Mouse (Mus musculus): ENCODE results near the gene Akap6.

GRCm38 (mm10) chr12:52849297-52849696 lies 150.1 kb downstream of the Akap6 start:
- TF ChIP-seq JUND (conservative IDR thresholded peaks at IDR 0.05; ENCODE audit: low read depth, low read length), result no peak
- no peak for TF ChIP-seq ZNF384 (IDR thresholded peaks at IDR 0.05; ENCODE audit: low read depth, low read length)
- no peak for TF ChIP-seq EP300 (IDR thresholded peaks at IDR 0.05; ENCODE audit: low read length)
- no peak for TF ChIP-seq TBP (conservative IDR thresholded peaks at IDR 0.05; ENCODE audit: low read depth, low read length)
- no peak for TF ChIP-seq NELFE (IDR thresholded peaks at IDR 0.05; ENCODE audit: low read depth, low read length)
- TF ChIP-seq CTCF (conservative IDR thresholded peaks at IDR 0.05 in 1 of 2, IDR thresholded peaks at IDR 0.05 in 1 of 2; ENCODE audit: low read depth in 2 of 2, low read length in 2 of 2), result no peak
- no peak for TF ChIP-seq ZKSCAN1 (IDR thresholded peaks at IDR 0.05; ENCODE audit: borderline replicate concordance, low read depth, low read length)
- TF ChIP-seq E2F4 (IDR thresholded peaks at IDR 0.05; ENCODE audit: insufficient replicate concordance, low read depth, low read length), result no peak
- TF ChIP-seq USF1 (IDR thresholded peaks at IDR 0.05; ENCODE audit: low read depth, low read length), result no peak
